Mouse (Mus musculus): Measurements from ENCODE around the gene Ppp2r1b. TPM values are rescaled to one million over a fixed set of nuclear protein-coding genes. Genes with fewer than 3 reads are reported as not detected.

The Ppp2r1b gene
- polyA plus RNA-seq, 3 experiments from 2014 or later: 57.5 to 62.8 (median 59.3) TPM

GRCm38 (mm10) chr9:50868182-50868581 lies 23.1 kb downstream of the Ppp2r1b start:
- ATAC-seq: no peak

- no peak for ATAC-seq
Observed at GRCm38 (mm10) chr9:50873210-50873609, 28.1 kb downstream of the Ppp2r1b start.

GRCm38 (mm10) chr9:50874031-50874430 lies 28.9 kb downstream of the Ppp2r1b start:
- ATAC-seq: no peak

GRCm38 (mm10) chr9:50875470-50875869 lies 30.4 kb downstream of the Ppp2r1b start:
- no peak for ATAC-seq

GRCm38 (mm10) chr9:50876287-50876686 lies 31.2 kb downstream of the Ppp2r1b start:
- ATAC-seq: no peak

GRCm38 (mm10) chr9:50877431-50877830 lies 32.3 kb downstream of the Ppp2r1b start:
- no peak for ATAC-seq

- ATAC-seq: no peak
Observed at GRCm38 (mm10) chr9:50882183-50882582, 37.1 kb downstream of the Ppp2r1b start.

GRCm38 (mm10) chr9:50884093-50884492 lies 39.0 kb downstream of the Ppp2r1b start:
- ATAC-seq: no peak

GRCm38 (mm10) chr9:50884741-50885599 lies 39.9 kb downstream of the Ppp2r1b start:
- no peak for ATAC-seq

GRCm38 (mm10) chr9:50885600-50885987 lies 40.5 kb downstream of the Ppp2r1b start:
- no peak for ATAC-seq

- no peak for ATAC-seq
Observed at GRCm38 (mm10) chr9:50886870-50887269, 41.8 kb downstream of the Ppp2r1b start.

GRCm38 (mm10) chr9:50887351-50887750 lies 42.2 kb downstream of the Ppp2r1b start:
- no peak for ATAC-seq

GRCm38 (mm10) chr9:50889211-50889610 lies 44.1 kb downstream of the Ppp2r1b start:
- ATAC-seq: no peak

GRCm38 (mm10) chr9:50889964-50890363 lies 44.9 kb downstream of the Ppp2r1b start:
- no peak for ATAC-seq

- ATAC-seq: no peak
Observed at GRCm38 (mm10) chr9:50890494-50891090, 45.5 kb downstream of the Ppp2r1b start.

GRCm38 (mm10) chr9:50893665-50894064 lies 48.6 kb downstream of the Ppp2r1b start:
- ATAC-seq: no peak

GRCm38 (mm10) chr9:50900026-50900920 lies 55.2 kb downstream of the Ppp2r1b start:
- no peak for ATAC-seq

- ATAC-seq: no peak
Observed at GRCm38 (mm10) chr9:50904196-50904847, 59.2 kb downstream of the Ppp2r1b start.

- ATAC-seq: peak; percentile 89
Observed at GRCm38 (mm10) chr9:50905321-50905720, 60.2 kb downstream of the Ppp2r1b start.

- no peak for ATAC-seq
Observed at GRCm38 (mm10) chr9:50911861-50912515, 66.9 kb downstream of the Ppp2r1b start.

- ATAC-seq: no peak
Observed at GRCm38 (mm10) chr9:50918131-50918530, 73.0 kb downstream of the Ppp2r1b start.

- no peak for ATAC-seq
Observed at GRCm38 (mm10) chr9:50919554-50919953, 74.5 kb downstream of the Ppp2r1b start.

Measured in inflammation-experienced regulatory T-cells, adult 6 months (primary cell).